Mouse (Mus musculus) heart, postnatal 0 days (tissue): Measurements from ENCODE around the gene Vil1.

Source experiments
- CTCF ChIP-seq: IDR thresholded peaks from 2 replicates; pipeline ENCODE4 v1.5.1; 2016; ENCODE audit warnings: antibody characterized with exemption, control low read depth, low read depth
- EP300 ChIP-seq: IDR thresholded peaks from 2 replicates; pipeline ENCODE4 v1.6.1; 2016; ENCODE audit warnings: antibody characterized with exemption, low read depth

DNA sequence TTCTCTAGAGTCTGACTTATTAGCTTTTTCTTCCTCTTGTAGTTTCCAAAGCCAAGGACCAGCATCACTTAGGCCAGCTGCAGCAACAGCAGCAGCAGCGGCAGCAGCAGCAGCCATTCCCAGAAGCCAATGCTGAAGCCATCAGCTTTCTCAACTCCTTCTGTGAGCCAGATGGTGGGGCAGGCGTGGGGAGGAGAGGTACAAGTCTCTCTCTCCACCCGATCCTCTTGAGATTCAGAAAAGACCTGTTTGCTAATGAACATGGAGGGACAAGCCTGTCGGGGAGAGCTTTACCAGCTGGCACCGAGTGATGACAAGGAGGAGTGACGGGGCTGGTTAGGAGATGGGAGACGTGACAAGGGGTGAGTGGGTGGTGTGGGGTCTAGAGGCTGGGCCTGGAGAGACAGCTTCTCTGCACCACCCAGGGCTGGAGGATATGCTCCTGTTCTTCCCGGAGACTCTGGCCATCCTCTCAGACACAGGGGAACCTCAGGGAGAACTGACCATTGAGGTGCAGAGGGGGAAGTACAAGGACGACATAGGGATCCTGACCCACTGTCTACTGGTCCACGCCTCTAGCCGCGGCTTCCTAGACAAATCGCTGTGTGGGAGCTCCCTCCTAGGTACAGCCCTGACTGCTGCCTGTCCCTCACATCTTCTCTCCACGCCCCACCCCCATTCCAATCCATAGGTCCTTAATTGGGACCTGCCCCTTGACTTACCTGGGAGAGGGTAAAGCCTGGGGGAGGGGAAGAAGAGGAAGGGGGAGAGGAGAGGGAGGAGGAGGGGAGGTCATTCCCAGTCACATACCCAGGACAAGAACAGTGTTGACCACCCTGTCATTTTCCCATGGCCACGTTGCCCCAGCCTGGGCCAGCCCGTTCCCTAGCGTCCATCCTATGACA lies 46.6 kb upstream of the Vil1 start:
- TF ChIP-seq EP300 (no peak), CTCF (no peak)
